9 mouse cellular contexts compared by ENCODE assay signal in the genomic region with DNA sequence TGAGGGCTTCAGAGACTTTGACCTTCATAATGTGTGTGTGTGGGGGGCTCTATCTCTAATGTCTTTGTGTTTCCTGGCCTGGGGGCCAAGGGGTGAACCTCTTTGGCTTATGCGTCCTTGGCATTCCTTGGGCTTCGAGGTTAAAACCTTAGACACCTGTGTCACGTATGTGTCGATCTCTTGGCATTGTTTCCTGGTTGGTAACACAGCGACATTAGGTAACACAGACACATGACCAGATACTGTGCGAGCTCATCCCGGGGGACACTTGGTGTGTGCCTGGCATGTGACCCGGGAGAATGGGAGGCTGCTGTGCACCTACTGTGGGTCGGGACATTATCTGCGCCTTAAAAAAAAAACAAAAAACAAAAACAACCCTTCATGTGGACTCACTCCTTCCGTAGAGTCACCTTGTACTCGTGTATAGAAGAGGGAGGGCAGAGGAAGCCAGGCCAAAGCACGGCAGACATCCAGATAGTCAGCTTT. TPM values are rescaled to one million over a fixed set of nuclear protein-coding genes. Genes with fewer than 3 reads are reported as not detected.
DNase-seq lines count a peak whose midpoint lies in the region; ATAC-seq and TF ChIP-seq lines count a peak whose summit lies in the region.
"Had no signal": no experiment of that assay in that cellular context is flagged by ENCODE, and none has a peak within 500 bp of the region (broad histone marks: within the 10 kb centered on the region; RNA-seq: fewer than 3 reads in every experiment).

No protein-coding gene starts in this region.

- intact Hi-C loops in heart, postnatal 25 days (cut with DNase I): no loop called here
- intact Hi-C loops in left cerebral cortex, postnatal 36 days (cut with DNase I): no loop called here

- peak overlapping the region; percentile 71 for H3K27ac ChIP-seq in heart, embryonic 10.5 days
- no peak overlapping the region for H3K27ac ChIP-seq in forebrain, postnatal 0 days (ENCODE audit: low read depth, low read length)
- peak overlapping the region; percentile 66 for H3K27ac ChIP-seq in liver, embryonic 13.5 days

- H3K4me3 ChIP-seq in heart, embryonic 10.5 days: peak overlapping the region; percentile 41
- H3K4me3 ChIP-seq in E14TG2a.4 (replicated peaks; ENCODE audit: low read length): peak overlapping the region; percentile 50
- H3K4me3 ChIP-seq in forebrain, postnatal 0 days (ENCODE audit: low read depth, low read length): no peak overlapping the region
- H3K4me3 ChIP-seq in liver, embryonic 13.5 days (replicated peaks): 0 out of 2 replicates have a peak overlapping the region, but pooled peaks have one; percentile 4

- peak overlapping the region; percentile 28; the same call in 1 of the 2 replicates for H3K4me2 ChIP-seq in forebrain, postnatal 0 days (ENCODE audit: low read depth)
- peak overlapping the region; percentile 33 for H3K4me2 ChIP-seq in liver, embryonic 13.5 days

- 24% methylated on average over 13 of the region's 13 CpGs for WGBS in heart, embryonic 10.5 days
- 40% methylated on average over 13 of the region's 13 CpGs for WGBS in forebrain, postnatal 0 days
- 25% methylated on average over 13 of the region's 13 CpGs for WGBS in liver, embryonic 13.5 days (ENCODE audit: insufficient replicate concordance)

- H3K4me1 ChIP-seq in heart, embryonic 10.5 days: peaks cover 78% of the 10 kb centered on the region
- H3K4me1 ChIP-seq in E14TG2a.4 (replicated peaks; ENCODE audit: low read depth, low read length): peaks cover 95% of the 10 kb centered on the region
- peaks cover 16% of the 10 kb centered on the region; the same call in 1 of the 2 replicates for H3K4me1 ChIP-seq in forebrain, postnatal 0 days (ENCODE audit: insufficient read depth)
- peaks cover 81% of the 10 kb centered on the region for H3K4me1 ChIP-seq in liver, embryonic 13.5 days (replicated peaks)

- DNase-seq in heart, embryonic 10.5 days (ENCODE audit: low spot score): no peak
- DNase-seq in heart, postnatal 25 days (ENCODE audit: low spot score): no peak
- no peak for DNase-seq in forebrain, postnatal 0 days
- no peak for DNase-seq in liver, embryonic 13.5 days
- DNase-seq in left cerebral cortex, adult 9 months (ENCODE audit: low spot score in 2 of 2): no peak
- no peak for DNase-seq in left cerebral cortex, postnatal 36 days (ENCODE audit: low spot score in 2 of 2)

- peaks cover 53% of the 10 kb centered on the region for H3K36me3 ChIP-seq in heart, embryonic 10.5 days
- H3K36me3 ChIP-seq in E14TG2a.4 (ENCODE audit: insufficient read depth, low read length): peaks cover 53% of the 10 kb centered on the region
- H3K36me3 ChIP-seq in forebrain, postnatal 0 days (ENCODE audit: insufficient read depth): 0 out of 2 replicates have a peak, but pooled peaks cover 3% of the 10 kb centered on the region
- no peaks in the 10 kb centered on the region for H3K36me3 ChIP-seq in liver, embryonic 13.5 days

- no peak for ATAC-seq in forebrain, postnatal 0 days
- no peak for ATAC-seq in liver, embryonic 13.5 days (ENCODE audit: low read depth)
- ATAC-seq in erythroid progenitor cell, adult 5-6 weeks (replicated peaks; ENCODE audit: low FRiP score, poor library complexity, severe bottlenecking): no peak

- H3K27me3 ChIP-seq in heart, embryonic 10.5 days (ENCODE audit: insufficient read depth, poor library complexity, severe bottlenecking): no peaks in the 10 kb centered on the region
- H3K27me3 ChIP-seq in E14TG2a.4 (ENCODE audit: insufficient read depth, low read length): no peaks in the 10 kb centered on the region
- H3K27me3 ChIP-seq in forebrain, postnatal 0 days (ENCODE audit: insufficient read depth, low read length): no peaks in the 10 kb centered on the region
- no peaks in the 10 kb centered on the region for H3K27me3 ChIP-seq in liver, embryonic 13.5 days

- H3K9me3 ChIP-seq in heart, embryonic 10.5 days: no peaks in the 10 kb centered on the region
- no peaks in the 10 kb centered on the region for H3K9me3 ChIP-seq in E14TG2a.4 (ENCODE audit: low read length)
- H3K9me3 ChIP-seq in forebrain, postnatal 0 days (ENCODE audit: low read length): no peaks in the 10 kb centered on the region
- no peaks in the 10 kb centered on the region for H3K9me3 ChIP-seq in liver, embryonic 13.5 days (replicated peaks)

- no peak overlapping the region for H3K9ac ChIP-seq in forebrain, postnatal 0 days
- peak overlapping the region; percentile 29; the same call in 1 of the 2 replicates for H3K9ac ChIP-seq in liver, embryonic 13.5 days

- TF ChIP-seq CTCF in E14TG2a.4 (conservative IDR thresholded peaks at IDR 0.05; ENCODE audit: low read length): no peak
- TF ChIP-seq CTCF in forebrain, postnatal 0 days (IDR thresholded peaks at IDR 0.05; ENCODE audit: low read depth): no peak

RNA-seq across cellular contexts. Expression of a gene that starts 26.3 kb away (rescaled TPM):
- polyA plus RNA-seq in heart, embryonic 10.5 days (2016; fragmentation: Nextera tagmentation; extraction: Ambion mirVana): 30.4 and 36.9 TPM in 2 replicates
- 10 to 100 TPM; 11.8 TPM for total RNA-seq in heart, postnatal 25 days (2021)
- 11.6 and 15.2 TPM in 2 replicates for total RNA-seq in forebrain, postnatal 0 days (2014; rRNA removed)
- polyA plus RNA-seq in forebrain, postnatal 0 days (2015; fragmentation: Nextera tagmentation; extraction: Ambion mirVana): 9.5 and 10.7 TPM in 2 replicates
- polyA plus RNA-seq in liver, embryonic 13.5 days (2015; fragmentation: Nextera tagmentation; extraction: Ambion mirVana): 3.4 and 3.8 TPM in 2 replicates
- 4.3 and 18.4 TPM in 2 replicates for total RNA-seq in erythroid progenitor cell, adult 5-6 weeks (2015; ENCODE audit: low replicate concordance)
- 0.51 and 1.4 TPM in 2 replicates for total RNA-seq in erythroid progenitor cell, adult 5-6 weeks (2017; ENCODE audit: low replicate concordance)
- total RNA-seq in left cerebral cortex, postnatal 36 days (2021): 10 to 100 TPM; 10.5 to 11.6 TPM

RNA-seq across cellular contexts. Expression of a gene that starts 28.9 kb away (rescaled TPM):
- 1.0 and 1.1 TPM in 2 replicates for polyA plus RNA-seq in heart, embryonic 10.5 days (2016; fragmentation: Nextera tagmentation; extraction: Ambion mirVana)
- total RNA-seq in heart, postnatal 25 days (2021): 1 to 10 TPM in 1 of 2 experiments, under 1 TPM in 1; 0.52 to 1.1 TPM
- 1.2 and 1.4 TPM in 2 replicates for total RNA-seq in forebrain, postnatal 0 days (2014; rRNA removed)
- 2.0 and 2.7 TPM in 2 replicates for polyA plus RNA-seq in forebrain, postnatal 0 days (2015; fragmentation: Nextera tagmentation; extraction: Ambion mirVana)
- polyA plus RNA-seq in liver, embryonic 13.5 days (2015; fragmentation: Nextera tagmentation; extraction: Ambion mirVana): not detected in 2 replicates
- total RNA-seq in erythroid progenitor cell, adult 5-6 weeks (2015; ENCODE audit: low replicate concordance): not detected in 2 replicates
- total RNA-seq in erythroid progenitor cell, adult 5-6 weeks (2017; ENCODE audit: low replicate concordance): not detected in 2 replicates
- 1 to 10 TPM; 2.0 TPM for total RNA-seq in left cerebral cortex, postnatal 36 days (2021)
- total RNA-seq: common myeloid progenitor, adult 5-6 weeks had no signal

RNA-seq across cellular contexts. Expression of a gene that starts 46.3 kb away (rescaled TPM):
- polyA plus RNA-seq in heart, embryonic 10.5 days (2016; fragmentation: Nextera tagmentation; extraction: Ambion mirVana): 39.3 and 47.7 TPM in 2 replicates
- under 1 TPM; 0.28 to 0.52 TPM for total RNA-seq in heart, postnatal 25 days (2021)
- total RNA-seq in forebrain, postnatal 0 days (2014; rRNA removed): 2.2 and 2.3 TPM in 2 replicates
- polyA plus RNA-seq in forebrain, postnatal 0 days (2015; fragmentation: Nextera tagmentation; extraction: Ambion mirVana): 1.3 and 1.7 TPM in 2 replicates
- polyA plus RNA-seq in liver, embryonic 13.5 days (2015; fragmentation: Nextera tagmentation; extraction: Ambion mirVana): 69.1 and 79.8 TPM in 2 replicates
- 72.4 and 84.3 TPM in 2 replicates for total RNA-seq in erythroid progenitor cell, adult 5-6 weeks (2015; ENCODE audit: low replicate concordance)
- total RNA-seq in erythroid progenitor cell, adult 5-6 weeks (2017; ENCODE audit: low replicate concordance): 96.1 and 116 TPM in 2 replicates
- total RNA-seq in left cerebral cortex, postnatal 36 days (2021): under 1 TPM; 0.39 to 0.47 TPM

Comparison
In these comparisons a context has a peak if more than half of its experiments do, and no peak if none do; other contexts are left out.
1. RNA of a gene that starts 46.3 kb away (total RNA-seq): 72.4 to 116 TPM in erythroid progenitor cell, adult 5-6 weeks; 2.2 to 2.3 TPM in forebrain, postnatal 0 days, 0.28 to 0.52 TPM in heart, postnatal 25 days and 0.39 to 0.47 TPM in left cerebral cortex, postnatal 36 days; every median in the first group is over 10 times any median in the second.